Mouse (Mus musculus): Measurements from ENCODE around the gene Bnip2. TPM values are rescaled to one million over a fixed set of nuclear protein-coding genes. Genes with fewer than 3 reads are reported as not detected.
A peak's percentile ranks its signal among the peaks of the same experiment; 100 is the strongest.

The Bnip2 gene
- polyA plus RNA-seq, 1 experiment from 2014 or later: 132 TPM

GRCm38 (mm10) chr9:69992841-69993277, 3.6 kb downstream of the Bnip2 start:
- peak overlapping the region; percentile 60; the same call in 1 of the 2 replicates for H3K27ac ChIP-seq
- H3K27me3 ChIP-seq (ENCODE audit: insufficient read depth, poor library complexity, severe bottlenecking): no peaks in the 10 kb centered on the region
- H3K4me1 ChIP-seq: peaks cover 20% of the 10 kb centered on the region
- peaks cover 52% of the 10 kb centered on the region for H3K36me3 ChIP-seq
- H3K4me3 ChIP-seq: no peak overlapping the region
- WGBS: 53% methylated on average over 5 of the region's 5 CpGs
- DNase-seq (ENCODE audit: low spot score): no peak
- no peaks in the 10 kb centered on the region for H3K9me3 ChIP-seq

GRCm38 (mm10) chr9:69993479-69993878, 4.2 kb downstream of the Bnip2 start:
- DNase-seq (ENCODE audit: low spot score): no peak
- H3K4me3 ChIP-seq: no peak overlapping the region
- H3K27me3 ChIP-seq (ENCODE audit: insufficient read depth, poor library complexity, severe bottlenecking): no peaks in the 10 kb centered on the region
- no peaks in the 10 kb centered on the region for H3K9me3 ChIP-seq
- 66% methylated on average over 1 of the region's 1 CpGs for WGBS
- peaks cover 20% of the 10 kb centered on the region for H3K4me1 ChIP-seq
- H3K27ac ChIP-seq: no peak overlapping the region
- peaks cover 58% of the 10 kb centered on the region for H3K36me3 ChIP-seq

DNA sequence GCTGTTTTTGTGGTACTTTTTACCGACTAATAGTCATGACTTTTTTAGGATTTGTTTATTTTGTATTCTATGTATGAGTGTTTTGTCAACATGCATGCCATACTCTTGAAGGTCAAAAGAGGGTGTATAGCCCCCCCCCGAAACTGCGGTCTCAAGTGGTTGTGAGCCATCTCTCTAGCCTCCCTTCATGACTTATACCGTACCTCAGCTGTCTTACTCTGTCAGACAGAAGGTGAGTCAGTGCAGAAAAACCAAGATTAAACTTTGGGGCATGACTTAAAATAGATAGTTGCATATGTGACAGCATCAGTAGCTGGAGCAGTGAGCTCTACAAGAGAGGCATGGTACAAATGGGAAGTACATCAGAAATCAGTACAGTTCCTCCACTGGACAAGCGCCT, 5.3 kb downstream of the Bnip2 start:
- 89% methylated on average over 5 of the region's 5 CpGs for WGBS
- Histone ChIP-seq H3K36me3 (peaks cover 69% of the 10 kb centered on the region), H3K27ac (no peak overlapping the region), H3K27me3 (ENCODE audit: insufficient read depth, poor library complexity, severe bottlenecking) (no peaks in the 10 kb centered on the region), H3K9me3 (no peaks in the 10 kb centered on the region), H3K4me3 (no peak overlapping the region), H3K4me1 (peaks cover 20% of the 10 kb centered on the region)
- no peak for DNase-seq (ENCODE audit: low spot score)

DNA sequence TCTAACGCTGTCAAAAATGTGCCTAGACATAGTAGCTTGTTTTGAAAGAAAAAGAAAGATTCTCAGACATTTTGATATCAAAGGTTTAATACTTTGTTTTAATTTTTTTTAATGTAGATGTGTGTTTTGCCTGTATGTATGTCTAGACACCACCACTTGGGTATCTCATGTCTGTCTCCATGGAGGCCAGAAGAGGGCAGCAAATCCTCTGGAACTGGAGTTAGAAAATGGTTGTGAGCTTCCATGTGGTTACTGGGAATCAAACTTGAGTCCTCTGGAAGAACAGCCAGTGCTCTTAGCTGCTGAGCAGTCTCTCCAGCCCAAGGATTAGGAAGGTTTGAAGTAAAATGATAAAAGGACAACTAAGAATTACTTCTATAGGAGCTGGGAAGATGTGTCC, 10.1 kb downstream of the Bnip2 start:
- H3K27me3 ChIP-seq (ENCODE audit: insufficient read depth, poor library complexity, severe bottlenecking): no peaks in the 10 kb centered on the region
- H3K36me3 ChIP-seq: peaks cover 95% of the 10 kb centered on the region
- no peak for DNase-seq (ENCODE audit: low spot score)
- 64% methylated on average over 1 of the region's 1 CpGs for WGBS
- no peaks in the 10 kb centered on the region for H3K4me1 ChIP-seq
- H3K4me3 ChIP-seq: no peak overlapping the region
- no peak overlapping the region for H3K27ac ChIP-seq
- no peaks in the 10 kb centered on the region for H3K9me3 ChIP-seq

GRCm38 (mm10) chr9:70003516-70003915, 14.2 kb downstream of the Bnip2 start:
- Histone ChIP-seq H3K4me3 (no peak overlapping the region), H3K27ac (no peak overlapping the region), H3K9me3 (no peaks in the 10 kb centered on the region), H3K36me3 (peaks cover 90% of the 10 kb centered on the region), H3K4me1 (no peaks in the 10 kb centered on the region), H3K27me3 (ENCODE audit: insufficient read depth, poor library complexity, severe bottlenecking) (no peaks in the 10 kb centered on the region)
- DNase-seq (ENCODE audit: low spot score): no peak
- 88% methylated on average over 10 of the region's 10 CpGs for WGBS

GRCm38 (mm10) chr9:70006984-70007383, 17.7 kb downstream of the Bnip2 start:
- H3K36me3 ChIP-seq: peaks cover 70% of the 10 kb centered on the region
- no peak for DNase-seq (ENCODE audit: low spot score)
- H3K4me1 ChIP-seq: no peaks in the 10 kb centered on the region
- H3K27me3 ChIP-seq (ENCODE audit: insufficient read depth, poor library complexity, severe bottlenecking): no peaks in the 10 kb centered on the region
- WGBS: 93% methylated on average over 5 of the region's 5 CpGs
- H3K4me3 ChIP-seq: no peak overlapping the region
- no peaks in the 10 kb centered on the region for H3K9me3 ChIP-seq
- H3K27ac ChIP-seq: no peak overlapping the region

DNA sequence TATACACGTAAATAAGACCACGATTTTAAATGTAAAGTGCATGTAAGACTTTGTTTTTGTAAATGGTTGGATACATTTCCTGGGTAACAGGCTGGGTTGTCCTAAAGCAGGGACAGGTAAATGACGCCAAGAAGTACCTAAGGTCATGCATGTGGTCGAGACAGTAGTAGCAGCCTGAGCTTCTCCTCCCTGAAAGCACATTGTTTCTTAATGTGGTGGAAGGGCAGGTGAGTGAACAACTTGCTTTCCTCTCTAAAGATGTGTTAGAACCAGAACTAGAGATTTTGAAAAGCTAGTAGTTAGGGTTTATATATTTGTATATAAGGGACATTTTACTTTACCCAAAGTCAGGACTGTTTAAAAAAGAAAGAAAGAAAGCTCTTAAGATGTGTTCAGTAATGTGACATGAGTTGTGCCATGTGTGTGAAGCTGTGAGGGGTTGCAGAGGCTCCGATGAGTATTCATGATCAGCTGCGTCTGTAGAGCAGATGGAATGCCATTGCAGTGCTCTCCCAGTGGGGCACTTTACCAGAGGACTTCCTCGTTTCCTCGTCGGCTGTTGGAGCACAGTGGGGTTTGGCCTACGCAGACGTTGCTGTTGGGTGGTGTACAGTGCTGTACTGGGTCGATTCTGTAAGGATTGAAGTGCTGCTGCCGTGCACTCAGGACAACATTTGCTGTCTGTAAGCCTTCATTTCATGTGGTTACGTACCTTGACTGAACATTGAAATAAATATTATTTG, 18.4 kb downstream of the Bnip2 start:
- Histone ChIP-seq H3K36me3 (peaks cover 64% of the 10 kb centered on the region), H3K27ac (no peak overlapping the region), H3K27me3 (ENCODE audit: insufficient read depth, poor library complexity, severe bottlenecking) (no peaks in the 10 kb centered on the region), H3K9me3 (no peaks in the 10 kb centered on the region), H3K4me3 (no peak overlapping the region), H3K4me1 (no peaks in the 10 kb centered on the region)
- 84% methylated on average over 14 of the region's 14 CpGs for WGBS
- no peak for DNase-seq (ENCODE audit: low spot score)

GRCm38 (mm10) chr9:70009754-70010304, 20.6 kb downstream of the Bnip2 start:
- DNase-seq (ENCODE audit: low spot score): no peak
- peaks cover 43% of the 10 kb centered on the region for H3K36me3 ChIP-seq
- H3K4me3 ChIP-seq: no peak overlapping the region
- WGBS: 63% methylated on average over 8 of the region's 8 CpGs
- H3K4me1 ChIP-seq: peaks cover 16% of the 10 kb centered on the region
- H3K27me3 ChIP-seq (ENCODE audit: insufficient read depth, poor library complexity, severe bottlenecking): no peaks in the 10 kb centered on the region
- H3K27ac ChIP-seq: no peak overlapping the region
- no peaks in the 10 kb centered on the region for H3K9me3 ChIP-seq

GRCm38 (mm10) chr9:70010781-70011473, 21.7 kb downstream of the Bnip2 start:
- 93% methylated on average over 5 of the region's 5 CpGs for WGBS
- H3K36me3 ChIP-seq: peaks cover 33% of the 10 kb centered on the region
- no peak for DNase-seq (ENCODE audit: low spot score)
- no peaks in the 10 kb centered on the region for H3K27me3 ChIP-seq (ENCODE audit: insufficient read depth, poor library complexity, severe bottlenecking)
- no peak overlapping the region for H3K27ac ChIP-seq
- peaks cover 16% of the 10 kb centered on the region for H3K4me1 ChIP-seq
- no peak overlapping the region for H3K4me3 ChIP-seq
- H3K9me3 ChIP-seq: no peaks in the 10 kb centered on the region

- peak overlapping the region; percentile 96 for H3K27ac ChIP-seq
- WGBS: 62% methylated on average over 14 of the region's 14 CpGs
- H3K4me3 ChIP-seq: peak overlapping the region; percentile 92
- peaks cover 34% of the 10 kb centered on the region for H3K36me3 ChIP-seq
- DNase-seq (ENCODE audit: low spot score): no peak
- H3K9me3 ChIP-seq: no peaks in the 10 kb centered on the region
- peaks cover 16% of the 10 kb centered on the region for H3K4me1 ChIP-seq
- H3K27me3 ChIP-seq (ENCODE audit: insufficient read depth, poor library complexity, severe bottlenecking): no peaks in the 10 kb centered on the region
These were observed 22.5 kb downstream of the Bnip2 start for GRCm38 (mm10) chr9:70011537-70012407.

GRCm38 (mm10) chr9:70012408-70012901, 23.2 kb downstream of the Bnip2 start, which contains the start of gene Gtf2a2:
TSS of gene Gtf2a2 (plus strand) at chr9:70012550.
- Histone ChIP-seq H3K27me3 (ENCODE audit: insufficient read depth, poor library complexity, severe bottlenecking) (no peaks in the 10 kb centered on the region), H3K36me3 (peaks cover 33% of the 10 kb centered on the region), H3K9me3 (no peaks in the 10 kb centered on the region), H3K4me1 (peaks cover 16% of the 10 kb centered on the region), H3K27ac (peak within 1 kb of the TSS; percentile 96), H3K4me3 (peak within 1 kb of the TSS; percentile 92)
- peak; percentile 97 for DNase-seq (ENCODE audit: low spot score)
- under 1% methylated on average over 54 of the region's 57 CpGs for WGBS

- Histone ChIP-seq H3K27ac (no peak overlapping the region), H3K36me3 (peaks cover 23% of the 10 kb centered on the region), H3K4me3 (no peak overlapping the region), H3K4me1 (peaks cover 16% of the 10 kb centered on the region), H3K9me3 (no peaks in the 10 kb centered on the region), H3K27me3 (ENCODE audit: insufficient read depth, poor library complexity, severe bottlenecking) (no peaks in the 10 kb centered on the region)
- DNase-seq (ENCODE audit: low spot score): no peak
- 88% methylated on average over 2 of the region's 2 CpGs for WGBS
These were observed 26.4 kb downstream of the Bnip2 start for GRCm38 (mm10) chr9:70015632-70016031.
